Mouse (Mus musculus) ovary, postnatal 10 days (tissue): Measurements from ENCODE around the gene Slmap.
A peak's percentile ranks its signal among the peaks of the same experiment; 100 is the strongest.
"Not testable (repeated sequence)": the region's sequence is repeated elsewhere in the genome, so short reads cannot be mapped to it uniquely, and the experiment has no call there.

ENCODE experiments used
- DNase-seq: peaks from one replicate; pipeline ENCODE4 v3.0.0; 2022; ENCODE audit warnings: low spot score

Gene Slmap

GRCm38 (mm10) chr14:26532752-26533151, 2.0 kb downstream of the Slmap start:
- no peak for DNase-seq

GRCm38 (mm10) chr14:26531410-26532313, 3.1 kb downstream of the Slmap start:
- DNase-seq, result no peak

DNA sequence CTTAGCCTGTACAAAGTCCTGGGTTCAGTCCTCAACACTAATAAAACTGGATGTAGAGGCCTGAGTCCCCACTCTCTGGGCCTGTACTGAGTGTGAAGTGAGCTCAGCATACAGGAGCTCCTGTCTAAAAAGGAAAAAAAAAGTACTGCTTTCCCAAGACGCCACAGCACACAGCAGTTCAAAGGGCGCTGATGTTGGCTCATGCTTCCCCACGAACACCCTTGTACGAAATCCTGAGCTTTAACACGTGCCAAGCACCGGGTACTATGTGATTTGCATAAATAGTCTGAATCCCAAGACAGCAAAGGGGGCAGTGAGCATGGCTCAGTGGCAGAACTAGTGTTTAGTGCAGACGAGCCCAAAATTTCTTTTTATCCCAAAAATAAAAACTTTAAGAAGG, 4.4 kb downstream of the Slmap start:
- DNase-seq, result no peak

- no peak for DNase-seq
Observed at GRCm38 (mm10) chr14:26528296-26528695, 6.4 kb downstream of the Slmap start.

DNA sequence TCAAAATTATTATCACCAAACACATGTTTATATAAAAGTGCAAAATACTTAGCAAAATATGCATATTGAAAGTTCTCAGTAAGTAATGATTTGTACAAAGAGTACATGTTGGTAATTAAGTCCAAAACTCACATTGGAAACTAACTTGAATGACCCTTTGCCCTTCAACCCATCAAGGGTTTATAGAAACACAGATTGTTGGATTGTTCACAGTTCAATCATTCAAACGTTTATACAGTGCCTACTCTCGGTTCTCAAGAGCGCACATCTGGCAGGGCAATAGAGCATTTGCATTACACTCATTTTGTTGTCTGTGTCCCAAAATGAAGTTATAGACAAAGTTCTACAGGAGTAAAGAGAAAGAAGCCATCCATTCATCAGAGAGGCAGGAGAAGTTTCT, 8.8 kb downstream of the Slmap start:
- no peak for DNase-seq

GRCm38 (mm10) chr14:26523082-26523481, 11.6 kb downstream of the Slmap start:
- no peak for DNase-seq

- no peak for DNase-seq
Observed at GRCm38 (mm10) chr14:26519831-26520230, 14.9 kb downstream of the Slmap start.

- no peak for DNase-seq
Observed at GRCm38 (mm10) chr14:26517843-26518242, 16.9 kb downstream of the Slmap start.

DNA sequence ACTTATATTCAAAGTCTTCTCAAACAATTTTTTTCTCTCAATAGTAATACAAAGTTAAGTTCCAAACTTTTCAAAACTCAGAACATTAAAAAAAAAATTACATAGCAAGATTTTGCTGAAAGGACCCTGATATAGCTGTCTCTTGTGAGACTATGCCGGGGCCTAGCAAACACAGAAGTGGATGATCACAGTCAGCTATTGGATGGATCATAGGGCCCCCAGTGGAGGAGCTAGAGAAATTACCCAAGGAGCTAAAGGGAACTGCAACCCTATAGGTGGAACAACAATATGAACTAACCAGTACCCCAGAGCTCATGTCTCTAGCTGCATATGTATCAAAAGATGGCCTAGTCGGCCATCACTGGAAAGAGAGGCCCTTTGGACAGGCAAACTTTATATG, 18.5 kb downstream of the Slmap start:
- DNase-seq, result not testable (repeated sequence)

- no peak for DNase-seq
Observed at GRCm38 (mm10) chr14:26515802-26516201, 18.9 kb downstream of the Slmap start.

DNA sequence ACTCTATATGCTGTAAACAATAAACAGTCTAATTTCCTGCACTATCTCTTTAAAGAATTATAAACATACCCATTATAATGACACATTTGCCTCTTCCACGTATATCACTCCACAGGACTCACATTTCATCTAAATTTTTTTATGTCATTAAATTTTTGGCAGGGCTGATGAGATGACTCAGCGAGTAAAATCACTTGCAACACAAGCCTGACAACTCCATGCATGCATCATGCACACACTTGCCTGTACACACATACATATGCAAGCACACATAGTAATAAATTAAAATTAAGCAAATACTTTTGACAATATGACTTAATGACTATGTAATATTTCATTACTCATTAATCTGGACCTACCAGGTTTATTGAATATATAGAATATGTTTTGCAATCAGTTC, 24.2 kb downstream of the Slmap start:
- DNase-seq, result no peak

DNA sequence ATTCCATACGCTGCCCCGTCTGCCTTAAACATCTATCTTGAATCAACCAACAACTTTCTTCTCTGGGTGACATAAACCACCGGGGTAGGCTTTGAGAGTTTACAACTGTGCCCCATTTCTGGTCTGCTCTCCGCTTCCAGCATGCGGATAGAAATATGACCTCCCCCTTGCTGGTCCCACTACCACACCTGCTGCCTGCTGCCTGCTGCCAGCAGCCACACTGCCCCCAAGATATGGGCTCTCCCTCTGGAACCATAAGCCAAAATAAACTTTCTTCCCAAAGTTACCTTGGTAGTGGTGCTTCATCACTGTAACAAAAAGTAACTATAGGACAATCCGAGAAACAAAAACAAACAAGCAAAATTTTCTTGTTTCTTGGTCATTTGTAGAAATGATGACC, 26.6 kb downstream of the Slmap start:
- no peak for DNase-seq

DNA sequence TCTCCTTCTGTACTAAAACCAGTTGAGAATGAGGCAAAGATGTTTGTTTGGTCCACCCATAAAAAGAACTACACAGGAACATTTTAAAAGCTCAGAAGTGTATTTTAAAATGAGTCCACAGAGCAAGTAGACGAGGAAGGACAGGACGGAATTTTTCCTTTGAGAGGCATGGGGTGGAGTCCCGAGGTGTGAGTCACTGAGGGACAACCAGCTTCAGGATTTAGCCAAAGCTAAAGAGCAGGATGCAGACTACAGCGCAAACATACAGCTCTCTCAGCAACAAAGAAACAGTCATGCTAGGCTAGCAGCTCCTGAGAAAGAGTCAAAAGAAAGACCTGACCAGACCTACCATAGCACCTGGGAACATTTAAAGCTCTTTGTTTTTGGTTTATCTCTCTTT, 27.4 kb downstream of the Slmap start:
- no peak for DNase-seq

- no peak for DNase-seq
Observed at GRCm38 (mm10) chr14:26504541-26504940, 30.2 kb downstream of the Slmap start.

GRCm38 (mm10) chr14:26500136-26500933, 34.4 kb downstream of the Slmap start:
- no peak for DNase-seq

DNA sequence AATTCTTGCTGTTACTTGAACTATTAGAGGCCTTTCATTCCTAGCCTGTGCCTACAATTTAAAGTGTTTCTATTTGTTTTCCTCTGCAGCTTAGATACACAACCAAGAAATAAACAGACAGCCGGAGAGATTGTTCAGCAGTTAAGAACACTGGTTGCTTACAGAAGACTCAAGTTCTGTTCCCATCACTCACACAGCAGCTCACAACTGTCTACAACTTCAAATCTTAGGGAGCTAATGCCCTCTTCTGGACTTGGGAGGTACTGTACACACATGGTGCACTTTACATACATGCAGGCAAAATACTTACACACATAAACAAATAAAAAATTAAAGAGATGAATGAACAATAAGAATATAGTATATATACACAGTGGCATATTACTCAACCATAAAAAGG, 39.7 kb downstream of the Slmap start:
- DNase-seq, result no peak

DNA sequence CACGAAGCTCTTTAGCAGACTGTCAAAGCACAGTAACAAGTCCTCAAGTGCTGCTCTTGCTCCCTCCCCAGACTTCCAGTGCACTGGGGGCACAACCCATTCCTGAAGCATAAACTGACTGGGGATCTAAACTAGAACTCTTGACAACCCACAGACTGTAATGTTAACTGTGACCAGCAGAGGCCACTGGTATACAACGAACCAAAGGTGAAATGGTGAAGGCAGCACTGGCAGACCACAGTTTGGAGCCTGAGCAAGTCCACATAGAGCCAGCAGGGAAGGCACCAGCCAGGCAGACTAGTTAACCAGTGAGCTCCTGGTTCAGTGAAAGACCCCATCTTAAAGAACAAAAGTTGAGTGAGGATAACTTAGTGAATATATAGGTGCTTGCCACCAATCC, 43.6 kb downstream of the Slmap start:
- peak; percentile 15 for DNase-seq

DNA sequence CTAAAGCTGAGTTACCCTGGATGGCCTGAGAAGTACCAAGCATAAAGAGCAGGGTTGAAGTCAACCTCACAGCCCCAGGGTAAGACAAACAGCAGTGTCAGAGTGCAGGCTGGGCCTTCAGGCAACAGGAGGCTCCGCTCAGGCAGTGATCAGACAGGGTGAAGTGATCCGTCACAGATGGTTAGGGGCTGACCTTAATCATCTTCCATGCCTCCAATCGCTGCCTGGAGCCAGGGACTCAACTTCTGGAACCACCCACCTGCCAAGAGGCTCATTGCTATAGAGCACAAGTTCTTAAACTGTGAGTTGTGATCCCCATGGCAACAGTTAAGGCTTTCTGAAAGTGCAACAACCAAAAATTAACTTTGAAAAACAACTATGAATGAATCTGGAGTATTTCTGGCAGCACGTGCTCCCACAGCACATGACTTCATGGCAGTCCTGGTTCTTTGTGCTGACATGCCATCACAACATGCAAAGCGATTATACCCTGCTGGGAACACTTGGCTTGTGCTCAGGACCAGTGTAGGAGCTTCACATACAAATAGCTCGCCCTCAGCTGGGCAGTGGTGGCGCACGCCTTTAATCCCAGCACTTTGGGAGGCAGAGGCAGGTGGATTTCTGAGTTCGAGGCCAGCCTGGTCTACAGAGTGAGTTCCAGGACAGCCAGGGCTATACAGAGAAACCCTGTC, 46.3 kb downstream of the Slmap start:
- no peak for DNase-seq

- DNase-seq, result no peak
Observed at GRCm38 (mm10) chr14:26486416-26487198, 48.1 kb downstream of the Slmap start.

DNA sequence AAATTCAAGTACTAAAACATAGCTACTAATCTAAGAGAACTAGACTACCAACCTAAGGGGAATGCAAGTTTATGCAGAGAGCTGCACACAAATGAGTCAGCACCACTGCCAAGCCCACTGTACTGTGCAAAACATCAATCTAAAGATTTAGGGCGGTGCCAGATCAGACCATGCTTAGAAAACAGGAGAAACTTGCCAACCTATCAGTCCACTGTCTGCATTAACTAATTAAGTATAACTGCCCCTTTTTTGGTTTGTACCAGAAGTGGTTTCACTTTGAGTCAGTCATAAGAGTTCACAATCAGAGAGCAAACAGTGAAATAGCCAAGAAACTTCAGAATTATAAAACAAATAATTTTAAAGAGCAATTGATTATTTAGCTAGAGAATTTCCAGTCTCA, 53.3 kb downstream of the Slmap start:
- DNase-seq, result no peak

- no peak for DNase-seq
Observed at GRCm38 (mm10) chr14:26477738-26478137, 57.0 kb downstream of the Slmap start.

DNA sequence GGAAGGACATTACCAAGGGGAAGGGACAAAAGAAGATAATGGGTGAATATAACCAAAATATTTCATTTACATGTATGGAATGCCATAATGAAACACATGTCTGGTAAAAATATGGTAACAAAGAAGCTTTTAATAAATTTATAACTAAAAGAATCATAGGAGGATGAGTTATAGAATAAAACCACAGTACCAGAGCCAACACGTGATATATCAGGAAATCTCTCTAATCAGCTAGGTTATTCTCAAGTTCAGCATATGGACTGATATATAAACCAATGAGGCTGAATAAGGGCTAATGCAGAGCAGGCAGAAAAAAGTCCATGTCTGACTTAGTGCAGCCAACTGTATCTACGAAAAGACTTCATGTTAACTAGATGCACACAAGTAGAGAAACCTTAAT, 58.3 kb downstream of the Slmap start:
- DNase-seq, result no peak
